Mouse (Mus musculus) ES-Bruce4 (cell line): ENCODE data around the gene Miga2.

Experiments
- CTCF ChIP-seq: IDR thresholded peaks from one replicate; pipeline ENCODE4 v1.8.1; 2011; ENCODE audit warnings: low read depth, low read length
- EP300 ChIP-seq: IDR thresholded peaks from 2 replicates; pipeline ENCODE4 v1.6.1; 2011; ENCODE audit warnings: low read depth, low read length; ENCODE audit not compliant: insufficient read depth
- POLR2A ChIP-seq: IDR thresholded peaks from one replicate; pipeline ENCODE4 v1.8.1; 2011; ENCODE audit warnings: low read length; ENCODE audit not compliant: insufficient read depth

GRCm38 (mm10) chr2:30337179-30337578 is 26.9 kb upstream of the Miga2 start:
- no peak for TF ChIP-seq POLR2A
- no peak for TF ChIP-seq CTCF
- TF ChIP-seq EP300 = no peak
